Mouse (Mus musculus): Measurements from ENCODE around the gene Tnnt3.

Gene Tnnt3

GRCm38 (mm10) chr7:142498575-142498974 lies at the start of gene Tnnt3:
Tnnt3 (plus strand) TSS chr7:142498836.
- DNase-seq: no peak

DNA sequence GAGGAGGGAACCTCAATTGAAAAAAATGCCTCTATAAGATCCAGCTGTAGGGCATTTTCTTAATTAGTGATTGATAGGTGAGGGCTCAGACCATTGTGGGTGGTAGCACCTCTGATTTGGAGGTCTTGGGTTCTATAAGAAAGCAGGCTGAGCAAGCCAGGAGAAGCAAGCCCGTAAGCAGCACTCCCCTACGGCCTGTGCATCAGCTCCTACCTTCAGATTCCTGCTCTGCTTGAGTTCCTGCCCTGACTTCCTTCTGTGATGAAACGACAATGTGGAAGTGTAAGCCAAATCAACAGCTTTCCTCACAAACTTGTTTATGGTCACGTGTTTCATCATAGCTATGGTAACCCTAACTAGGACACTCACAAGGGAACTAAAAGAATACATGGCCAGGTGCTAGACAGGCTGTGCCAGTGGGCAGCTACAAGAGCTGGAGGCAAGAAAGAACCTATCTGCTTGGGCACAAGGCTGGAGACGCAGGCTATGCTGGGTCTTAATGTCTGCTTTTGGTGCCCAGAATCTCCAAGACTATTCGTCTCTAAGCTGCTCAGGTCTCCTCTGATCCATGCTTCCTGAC lies 49.5 kb upstream of the Tnnt3 start:
- DNase-seq: no peak

DNA sequence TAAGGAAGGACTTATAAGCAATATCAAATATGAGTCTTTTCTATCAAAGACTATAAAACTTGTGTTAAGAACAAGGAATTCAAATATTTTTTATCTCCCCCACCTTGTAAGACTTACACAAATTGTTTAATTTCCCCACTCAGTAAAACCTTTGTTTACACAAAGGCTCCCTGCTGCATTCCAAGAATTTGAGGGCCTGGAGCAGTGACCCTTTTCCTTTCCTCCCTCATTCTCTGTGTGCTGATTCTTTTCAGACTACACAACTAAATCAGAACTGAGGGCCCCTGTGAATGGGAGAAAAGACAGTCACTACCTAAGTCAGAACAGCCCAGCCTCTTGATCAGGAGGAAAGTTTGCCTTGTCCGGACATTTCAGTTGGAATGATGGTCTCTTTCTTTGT lies 43.9 kb upstream of the Tnnt3 start:
- DNase-seq: no peak

DNA sequence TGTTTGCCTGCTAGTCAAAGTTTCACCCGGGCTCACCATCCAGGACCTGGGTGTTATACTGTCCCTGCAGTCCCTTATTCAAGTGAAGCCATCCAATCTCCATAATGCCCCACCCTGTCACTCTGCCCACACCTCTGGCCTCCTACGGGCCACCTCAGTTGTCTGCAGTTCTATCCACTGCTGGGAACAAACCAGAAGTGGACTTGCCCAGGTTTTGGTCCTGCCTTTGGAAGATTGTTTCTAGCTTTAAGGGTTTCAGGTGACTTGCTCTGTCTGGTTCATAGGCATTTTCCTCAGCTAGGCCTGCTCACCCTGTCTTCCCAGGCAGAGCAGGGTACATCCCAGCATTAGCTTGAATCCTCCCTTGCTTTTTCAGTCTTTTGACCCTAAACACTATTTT lies 43.4 kb upstream of the Tnnt3 start:
- DNase-seq: no peak

- no peak for DNase-seq
Measured at GRCm38 (mm10) chr7:142456806-142457205, 41.8 kb upstream of the Tnnt3 start.

DNA sequence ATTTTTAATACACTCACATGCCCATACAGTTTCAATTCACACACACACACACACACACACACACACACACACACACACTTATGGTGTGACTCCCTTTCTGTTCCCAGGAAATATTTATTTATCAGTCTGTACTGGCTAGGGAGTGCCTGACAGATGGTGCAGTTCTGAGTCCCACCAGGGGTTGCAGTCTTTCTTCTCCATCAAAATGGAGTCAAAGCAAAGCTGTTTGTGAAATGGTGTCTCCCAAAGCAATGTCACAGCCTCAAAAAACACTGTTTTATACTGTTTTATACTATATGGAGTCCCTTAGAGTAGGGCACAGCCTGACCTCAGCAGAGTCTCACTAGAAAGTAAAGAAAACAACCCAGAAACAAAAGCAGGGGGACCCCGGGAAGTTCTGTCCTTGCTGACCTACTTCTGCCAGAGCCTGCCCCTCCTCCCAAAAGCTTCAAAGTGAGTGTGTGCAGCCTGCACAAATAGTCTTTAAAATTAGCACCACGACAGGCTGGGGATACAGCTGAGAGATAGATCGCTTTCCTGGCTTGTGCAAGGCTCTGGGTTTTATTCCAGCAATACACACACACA lies 41.3 kb upstream of the Tnnt3 start:
- DNase-seq: peak; percentile 40

DNA sequence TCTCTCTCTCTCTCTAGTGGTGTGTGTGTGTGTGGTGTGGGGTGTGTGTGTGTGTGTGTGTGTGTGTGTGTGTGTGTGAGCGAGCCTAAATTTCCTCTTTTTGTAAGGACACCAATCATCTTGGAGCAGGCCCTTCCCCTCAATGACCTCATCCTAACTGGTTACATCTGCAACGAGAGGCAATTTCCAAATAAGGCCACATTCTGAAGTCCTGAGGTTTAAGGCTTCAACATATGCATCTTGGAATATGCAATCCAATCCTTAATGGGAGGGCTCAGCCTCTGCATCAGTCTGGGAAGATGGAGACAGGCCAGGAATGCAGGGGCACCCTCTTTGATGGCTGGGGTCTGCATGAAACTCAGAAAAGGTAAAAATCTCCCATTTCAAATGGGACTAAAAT lies 40.6 kb upstream of the Tnnt3 start:
- no peak for DNase-seq

DNA sequence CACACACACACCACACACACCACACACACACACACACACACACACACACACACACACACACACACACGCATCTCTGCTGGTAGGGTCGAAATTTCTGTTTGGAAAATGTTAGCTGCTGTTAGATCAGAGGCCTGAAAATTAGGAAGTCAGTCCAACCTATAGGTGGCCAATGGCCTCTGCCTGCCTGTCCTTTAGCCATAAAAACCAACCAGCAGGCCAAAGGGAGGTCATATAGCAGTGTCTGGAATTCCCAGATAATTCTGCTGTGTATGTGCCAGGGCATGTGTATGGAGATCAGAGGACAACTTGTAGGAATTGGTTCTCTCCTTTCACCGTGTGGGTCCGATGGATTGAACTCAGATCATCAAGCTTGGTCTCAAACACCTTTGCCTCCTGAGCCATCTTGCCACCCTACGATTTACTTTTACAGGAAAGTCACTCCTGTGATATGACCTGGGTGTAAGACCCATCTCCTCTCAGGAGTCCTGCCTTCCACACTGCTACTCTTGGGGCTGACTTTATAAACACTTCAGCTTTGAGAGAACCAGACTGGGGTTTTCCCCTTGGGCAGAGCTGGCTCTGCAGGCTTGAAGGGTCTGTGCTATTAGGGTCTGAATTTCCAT lies 39.8 kb upstream of the Tnnt3 start:
- no peak for DNase-seq

DNA sequence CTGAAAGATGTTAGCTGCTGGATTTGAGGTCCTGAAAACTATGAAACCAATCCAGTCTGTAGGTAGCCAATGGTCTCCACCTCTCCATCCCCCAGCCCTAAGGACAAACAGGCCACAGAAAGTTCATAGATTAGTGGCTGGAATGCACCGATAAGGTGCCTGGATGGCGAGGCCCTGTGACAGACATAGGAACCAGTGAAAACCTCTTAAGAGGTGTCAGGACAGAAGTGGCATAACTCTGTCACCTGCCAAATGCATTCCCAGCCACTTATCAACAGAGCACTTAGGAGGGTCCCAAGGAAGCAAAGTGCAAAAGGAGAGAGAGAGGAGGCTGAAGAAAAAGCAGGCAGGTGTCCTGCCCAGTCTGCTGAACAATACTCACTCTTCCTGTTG lies 39.3 kb upstream of the Tnnt3 start:
- no peak for DNase-seq

- no peak for DNase-seq
Measured at GRCm38 (mm10) chr7:142460636-142461077, 38.0 kb upstream of the Tnnt3 start, which contains the start of gene Lsp1. Lsp1 (plus strand) TSS chr7:142460809.

DNA sequence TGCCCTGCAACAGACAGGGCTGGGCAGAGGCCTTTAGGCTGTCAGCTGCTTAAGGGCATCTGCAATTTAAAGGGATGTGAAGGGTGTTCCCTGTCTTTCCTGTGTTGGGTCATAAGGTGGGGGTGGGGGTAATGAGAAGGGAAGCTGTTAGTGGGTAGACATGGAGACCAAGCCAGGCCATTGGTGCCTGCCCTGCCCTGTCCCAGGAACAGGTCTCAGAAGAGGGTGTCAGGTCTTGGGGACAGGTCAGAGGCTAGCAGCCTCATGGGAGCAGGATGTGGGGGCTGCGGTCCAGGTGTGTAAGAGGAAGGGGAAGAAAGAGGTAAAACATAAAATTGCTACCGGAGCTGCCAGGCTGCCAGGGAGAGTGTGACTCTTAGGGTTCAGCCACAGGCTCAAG lies 37.2 kb upstream of the Tnnt3 start:
- DNase-seq: no peak

DNA sequence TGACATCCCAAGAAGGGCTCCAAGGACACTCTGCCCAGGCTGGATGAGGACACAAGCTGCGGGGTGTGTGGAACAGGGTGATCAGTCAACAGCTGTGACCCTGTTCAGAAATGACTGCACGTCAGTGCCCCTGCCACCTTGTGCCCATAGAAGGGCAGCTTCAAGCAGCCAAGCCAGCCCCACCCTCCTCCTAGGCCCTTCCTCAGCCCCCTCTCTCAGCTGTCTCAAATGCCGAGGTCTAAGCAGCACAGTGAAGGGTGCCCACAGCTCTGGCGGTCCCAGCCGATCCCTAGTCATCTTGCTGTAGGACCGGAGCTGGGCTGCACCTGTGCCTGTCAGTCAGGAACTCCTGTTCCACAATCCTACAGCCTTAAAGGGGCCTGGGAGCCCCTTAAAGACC lies 36.4 kb upstream of the Tnnt3 start:
- no peak for DNase-seq

DNA sequence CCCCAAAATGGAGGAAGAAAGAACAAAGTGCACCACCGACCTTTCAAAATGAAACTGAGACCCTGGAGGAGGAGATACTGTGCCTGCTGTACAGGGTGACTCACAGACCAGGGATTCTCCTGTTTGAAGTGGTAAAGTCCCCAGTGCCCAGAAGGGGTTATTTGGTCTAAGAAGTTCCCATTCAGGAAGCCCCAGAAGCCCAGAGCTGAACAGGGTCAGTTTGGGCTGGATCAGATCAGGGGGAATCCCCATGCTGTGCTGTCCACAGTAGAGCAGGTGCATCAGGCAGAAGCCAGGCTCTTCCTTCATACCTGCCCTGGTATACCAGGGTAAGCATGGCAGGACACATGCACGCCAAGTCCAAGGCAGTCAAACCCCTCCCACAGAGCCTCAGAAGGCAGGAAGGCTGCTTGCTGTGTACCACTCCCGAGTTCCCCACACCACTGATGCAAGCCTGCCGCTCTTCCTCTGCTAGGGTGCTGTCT lies 36.0 kb upstream of the Tnnt3 start:
- no peak for DNase-seq

DNA sequence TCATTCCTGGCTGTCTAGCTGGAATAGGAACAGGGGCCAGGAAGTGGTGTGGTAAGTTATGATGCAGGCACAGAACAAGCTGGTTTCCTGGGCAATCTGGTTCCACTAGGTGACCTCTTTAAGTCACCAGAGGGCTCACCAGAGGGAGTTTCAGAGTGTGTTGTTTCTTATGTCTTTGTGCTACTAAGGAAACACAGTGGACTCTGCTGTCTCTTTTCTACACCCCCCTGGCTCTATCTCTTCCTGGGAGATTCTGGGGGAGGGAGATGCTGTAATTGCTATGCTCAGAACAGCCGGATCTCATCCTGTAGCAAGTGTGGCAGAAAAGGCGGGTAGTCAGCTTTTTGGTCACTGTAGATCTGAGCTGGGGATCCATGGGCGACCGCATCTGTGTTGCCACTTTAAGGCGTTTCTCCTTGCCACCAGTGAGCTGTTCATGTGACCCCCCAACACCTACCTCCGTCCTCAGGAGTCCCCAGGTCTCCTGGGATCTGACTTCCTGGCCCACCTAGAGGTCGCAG lies 28.4 kb upstream of the Tnnt3 start:
- DNase-seq: no peak

DNA sequence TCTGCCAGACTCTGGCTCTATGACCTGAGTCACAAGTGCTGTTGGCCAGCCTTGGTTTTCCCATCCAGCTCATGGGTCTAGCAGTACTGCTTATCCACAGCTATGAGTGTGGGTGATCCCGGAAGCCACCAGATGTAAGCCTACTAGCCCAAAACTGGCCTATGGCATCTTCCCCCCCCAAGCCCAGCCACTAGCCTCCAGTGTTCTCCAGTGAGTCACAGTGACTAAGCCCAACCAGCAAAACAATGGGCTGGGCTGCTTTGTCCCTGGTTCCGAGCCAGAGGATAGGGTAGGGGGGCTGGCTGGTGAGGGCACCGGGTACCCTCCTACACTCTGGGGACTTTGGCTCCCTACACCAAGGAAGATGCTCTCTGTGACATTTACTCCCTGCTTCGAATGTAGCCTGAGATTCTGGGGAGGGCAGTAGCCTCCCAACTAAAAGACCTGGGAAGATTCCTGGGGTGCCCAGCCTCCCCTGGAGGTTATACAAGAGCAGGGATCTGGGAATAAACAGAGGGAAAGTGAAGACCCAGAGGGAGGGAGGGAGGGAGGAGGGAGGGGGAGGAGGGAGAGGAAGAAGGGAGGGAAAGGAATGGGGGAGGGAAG lies 27.7 kb upstream of the Tnnt3 start:
- no peak for DNase-seq

- DNase-seq: no peak
Measured at GRCm38 (mm10) chr7:142471414-142471861, 27.2 kb upstream of the Tnnt3 start.

DNA sequence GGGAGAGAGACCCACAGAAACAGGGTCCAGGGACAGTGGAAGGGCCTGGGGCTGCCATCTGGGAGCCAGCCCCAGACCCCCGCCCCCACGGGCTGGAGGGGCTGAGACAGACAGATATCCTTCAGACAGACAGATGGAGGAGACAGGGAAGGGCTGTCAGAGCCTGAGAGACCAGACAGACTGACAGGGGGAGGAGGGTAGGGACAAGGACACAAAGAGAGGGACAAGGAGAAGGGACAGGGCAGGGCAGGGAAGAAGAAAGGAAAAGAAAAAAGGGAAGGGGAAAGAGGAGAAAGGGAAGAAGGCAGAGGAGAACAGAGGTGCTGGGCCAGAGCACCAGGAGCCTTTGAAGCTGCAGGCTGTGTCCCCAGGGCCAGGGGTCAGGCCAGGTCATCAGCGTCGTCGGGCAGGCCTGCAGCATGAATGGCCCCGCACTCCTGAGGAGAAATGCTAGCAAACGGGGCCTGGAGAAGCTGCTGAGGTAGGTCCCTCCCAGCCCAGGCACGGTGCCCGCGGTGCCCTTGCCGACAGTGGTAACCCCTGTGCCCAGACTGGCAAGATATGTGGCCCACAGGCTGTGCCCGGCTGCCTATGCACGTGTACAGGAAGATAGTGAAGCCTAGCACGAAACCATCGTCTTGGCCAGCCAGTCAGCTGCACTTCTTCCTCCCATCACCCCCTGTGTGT lies 26.6 kb upstream of the Tnnt3 start:
- DNase-seq: no peak

DNA sequence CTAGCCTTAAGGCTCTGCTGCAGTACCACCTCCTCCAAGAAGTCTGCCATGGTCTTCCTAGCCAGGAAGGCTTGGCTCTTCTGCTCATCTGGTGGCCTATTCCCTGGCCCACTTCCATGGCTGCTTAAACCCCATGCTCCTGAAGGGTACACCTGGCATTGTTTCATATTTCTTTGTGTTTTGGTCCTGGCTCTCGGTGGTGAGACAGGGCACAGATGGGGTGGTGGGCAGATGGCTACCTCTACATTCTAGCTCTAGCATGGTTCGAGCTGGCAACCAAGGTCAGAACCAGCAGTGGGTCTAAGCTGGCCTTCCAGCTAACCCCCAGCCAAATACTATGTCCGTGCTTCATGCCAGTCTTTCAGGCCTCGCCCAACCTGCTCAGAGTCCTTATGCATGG lies 25.7 kb upstream of the Tnnt3 start:
- peak; percentile 1 for DNase-seq

GRCm38 (mm10) chr7:142473476-142473875 lies 25.2 kb upstream of the Tnnt3 start:
- DNase-seq: peak; percentile 0

DNA sequence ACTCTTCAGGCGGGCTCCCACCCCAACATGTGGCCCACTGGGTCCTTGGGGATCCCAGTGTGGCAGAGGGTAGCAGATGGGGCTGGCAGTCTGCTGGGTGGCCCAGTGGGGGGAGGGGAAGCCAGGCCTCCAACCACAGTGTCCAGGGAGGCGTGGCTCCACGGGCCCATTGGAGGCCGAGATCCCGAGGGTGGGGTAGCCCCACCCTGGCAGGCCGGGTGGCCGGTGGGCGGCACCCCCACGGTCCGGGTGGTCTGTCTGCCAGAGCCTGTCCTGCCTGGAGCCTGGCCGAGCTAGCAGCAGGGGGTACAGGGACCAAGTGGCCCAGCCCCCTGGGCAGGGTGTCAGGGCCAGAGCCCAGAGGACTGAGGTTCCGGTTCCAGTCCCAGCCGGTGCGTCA lies 23.8 kb upstream of the Tnnt3 start:
- no peak for DNase-seq

GRCm38 (mm10) chr7:142475641-142476040 lies 23.0 kb upstream of the Tnnt3 start:
- no peak for DNase-seq

GRCm38 (mm10) chr7:142476271-142476670 lies 22.4 kb upstream of the Tnnt3 start:
- DNase-seq: no peak

DNA sequence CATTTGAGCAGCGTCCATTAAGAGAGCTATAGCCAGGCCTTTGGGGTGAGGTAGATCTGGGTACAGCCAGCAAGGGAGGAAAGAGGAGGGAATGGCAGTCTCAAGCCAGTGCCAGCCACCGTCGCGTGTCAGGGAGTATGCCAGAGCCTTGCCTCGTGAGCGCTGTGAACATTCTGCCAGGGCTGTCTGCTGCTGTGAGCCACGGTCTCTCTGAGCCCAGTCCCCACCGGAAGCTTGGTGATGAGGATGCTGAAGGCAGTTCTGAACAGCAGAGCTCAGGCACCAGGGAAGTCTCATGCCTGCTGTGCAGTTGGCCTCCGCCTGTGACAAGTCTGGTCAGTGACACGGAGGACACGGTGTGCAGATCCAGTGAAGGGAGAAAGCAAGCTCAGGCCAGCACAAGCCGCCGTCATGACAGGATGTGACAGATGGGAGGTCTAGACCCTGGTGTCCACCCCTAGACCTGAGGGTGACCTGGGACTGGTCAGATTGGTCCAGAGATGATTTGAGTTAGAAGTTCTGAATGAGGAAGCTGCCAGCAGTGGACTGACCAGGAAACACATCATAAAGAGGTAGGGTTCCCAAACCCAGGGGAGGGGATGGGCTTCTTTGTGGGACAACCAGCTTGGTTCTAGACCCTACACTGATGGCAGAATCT lies 21.7 kb upstream of the Tnnt3 start:
- DNase-seq: peak; percentile 44
